ENCODE assay signal across 8 mouse cellular contexts in the genomic region with DNA sequence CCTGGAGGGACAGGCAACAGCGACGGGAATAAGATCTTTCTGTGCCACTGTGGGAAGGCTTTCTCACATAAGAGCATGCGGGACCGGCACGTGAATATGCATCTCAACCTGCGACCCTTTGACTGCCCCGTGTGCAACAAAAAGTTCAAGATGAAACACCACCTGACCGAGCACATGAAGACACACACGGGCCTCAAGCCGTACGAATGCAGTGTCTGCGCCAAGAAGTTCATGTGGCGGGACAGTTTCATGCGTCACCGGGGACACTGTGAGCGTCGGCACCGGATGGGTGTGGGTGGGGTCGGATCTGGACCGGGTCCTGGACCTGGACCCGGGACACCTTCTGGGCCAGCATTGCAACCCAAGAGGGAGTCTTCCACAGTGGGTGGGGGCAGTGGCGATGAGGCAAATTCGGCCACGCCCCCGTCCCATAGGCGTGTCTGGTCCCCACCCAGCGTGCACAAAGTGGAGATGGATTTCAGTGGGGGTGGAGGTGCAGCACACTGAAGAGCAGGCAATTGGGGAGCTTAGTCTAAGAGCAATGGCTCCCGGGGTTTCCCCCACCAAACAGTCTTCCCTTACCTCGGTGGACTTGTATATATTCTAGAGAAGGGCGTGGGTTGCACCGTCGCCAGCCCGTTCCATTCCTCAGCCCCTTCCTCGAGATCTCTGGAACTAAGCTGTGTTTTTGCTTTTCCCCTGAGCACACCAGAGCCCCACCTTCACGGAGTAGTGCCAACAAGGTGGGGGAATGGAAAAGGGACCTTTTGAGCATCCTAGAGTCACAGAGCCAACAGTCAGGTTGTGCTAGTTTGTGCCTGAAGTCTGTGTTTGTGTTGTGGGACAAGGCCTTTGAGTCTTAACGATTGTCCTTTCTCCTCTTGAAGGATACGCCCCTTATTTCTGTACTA. TPM values are rescaled to one million over a fixed set of nuclear protein-coding genes. Genes with fewer than 3 reads are reported as not detected.
DNase-seq lines count a peak whose midpoint lies in the region; ATAC-seq and TF ChIP-seq lines count a peak whose summit lies in the region.

No protein-coding gene starts in this region.

- WGBS in forebrain, embryonic 15.5 days = 60% methylated on average over 37 of the region's 37 CpGs
- 60% methylated on average over 37 of the region's 37 CpGs for WGBS in intestine, embryonic 14.5 days
- WGBS in macrophage (ENCODE audit: missing documents) = 87% methylated on average over 37 of the region's 37 CpGs

- TF ChIP-seq EP300 in MEL (IDR thresholded peaks at IDR 0.05; ENCODE audit: low read depth in 1 of 2, low read length in 2 of 2) = no peak

- H3K79me2 ChIP-seq in MEL (ENCODE audit: control insufficient read depth, insufficient read depth, low read length, poor library complexity) (peaks cover 10% of the 10 kb centered on the region), macrophage (ENCODE audit: inconsistent target) (peaks cover 88% of the 10 kb centered on the region)

- H3K27ac ChIP-seq in MEL (ENCODE audit: control insufficient read depth, low read depth, low read length) = peak overlapping the region; percentile 66
- no peak overlapping the region for H3K27ac ChIP-seq in forebrain, embryonic 15.5 days (replicated peaks)
- H3K27ac ChIP-seq in intestine, embryonic 14.5 days (ENCODE audit: low read depth) = no peak overlapping the region
- peak overlapping the region; percentile 88 for H3K27ac ChIP-seq in macrophage

- peak overlapping the region; percentile 73 for H3K9ac ChIP-seq in MEL (ENCODE audit: control insufficient read depth, low read depth, low read length, poor library complexity, severe bottlenecking)
- peak overlapping the region; percentile 53; the same call in 1 of the 2 replicates for H3K9ac ChIP-seq in forebrain, embryonic 15.5 days (replicated peaks)
- no peak overlapping the region for H3K9ac ChIP-seq in intestine, embryonic 14.5 days (ENCODE audit: low read length)

- no peak for TF ChIP-seq RAD21 in MEL (IDR thresholded peaks at IDR 0.05; ENCODE audit: low read depth, low read length)

- peak overlapping the region; percentile 89; the same call in 1 of the 2 replicates for H3K4me2 ChIP-seq in forebrain, embryonic 15.5 days (replicated peaks)
- H3K4me2 ChIP-seq in intestine, embryonic 14.5 days (ENCODE audit: low read length) = peak overlapping the region; percentile 99

- peak overlapping the region; percentile 77 to 81 for H3K4me3 ChIP-seq in MEL (ENCODE audit: control insufficient read depth in 1 of 2, insufficient read depth in 1 of 2, low read depth in 2 of 2, low read length in 2 of 2)
- peak overlapping the region; percentile 46 for H3K4me3 ChIP-seq in forebrain, embryonic 15.5 days
- peak overlapping the region; percentile 67 for H3K4me3 ChIP-seq in intestine, embryonic 14.5 days (ENCODE audit: low read depth, low read length)
- peak overlapping the region; percentile 99 for H3K4me3 ChIP-seq in macrophage (ENCODE audit: inconsistent target)

- peaks cover 4 to 22% of the 10 kb centered on the region in 2 experiments; a peak in 3 of 4 replicates for H3K4me1 ChIP-seq in MEL (ENCODE audit: control insufficient read depth in 1 of 2, insufficient read depth in 2 of 2, low read length in 2 of 2)
- H3K4me1 ChIP-seq in forebrain, embryonic 15.5 days = peaks cover 44% of the 10 kb centered on the region
- H3K4me1 ChIP-seq in intestine, embryonic 14.5 days (replicated peaks; ENCODE audit: control insufficient read depth, insufficient read depth, low read length) = peaks cover 27% of the 10 kb centered on the region

- no peak for ATAC-seq in forebrain, embryonic 15.5 days (replicated peaks)
- no peak for ATAC-seq in intestine, embryonic 14.5 days (replicated peaks; ENCODE audit: low FRiP score, low TSS enrichment, low read depth)

- peak; percentile 97 for DNase-seq in heart, adult 11 months
- DNase-seq in heart, postnatal 4 days = no peak
- DNase-seq in MEL (ENCODE audit: low read depth, low spot score) (peak; percentile 51), adipocyte (ENCODE audit: low spot score) (no peak)
- DNase-seq in intestine, embryonic 14.5 days (ENCODE audit: low spot score) = no peak
- DNase-seq in layer of hippocampus, postnatal 25 days (ENCODE audit: extremely low spot score in 1 of 2, low spot score in 1 of 2) = no peak

- no peak for TF ChIP-seq POLR2A in MEL (IDR thresholded peaks at IDR 0.05; ENCODE audit: control insufficient read depth in 1 of 2, insufficient read depth in 1 of 2, low read depth in 1 of 2, low read length in 2 of 2, poor library complexity in 1 of 2)

- no peaks in the 10 kb centered on the region for H3K9me3 ChIP-seq in MEL (replicated peaks; ENCODE audit: insufficient read depth, low read length)
- H3K9me3 ChIP-seq in forebrain, embryonic 15.5 days = no peaks in the 10 kb centered on the region
- no peaks in the 10 kb centered on the region for H3K9me3 ChIP-seq in intestine, embryonic 14.5 days (ENCODE audit: control insufficient read depth, low read length)

- no peaks in the 10 kb centered on the region for H3K27me3 ChIP-seq in MEL (ENCODE audit: control insufficient read depth in 1 of 2, insufficient read depth in 2 of 2, low read length in 2 of 2)
- no peaks in the 10 kb centered on the region for H3K27me3 ChIP-seq in forebrain, embryonic 15.5 days
- H3K27me3 ChIP-seq in intestine, embryonic 14.5 days (replicated peaks; ENCODE audit: control insufficient read depth, insufficient read depth, low read length) = no peaks in the 10 kb centered on the region

- H3K36me3 ChIP-seq in MEL (ENCODE audit: control insufficient read depth in 1 of 2, insufficient read depth in 2 of 2, low read length in 2 of 2) = peaks cover 0 to 12% of the 10 kb centered on the region in 2 experiments; a peak in 3 of 4 replicates
- H3K36me3 ChIP-seq in forebrain, embryonic 15.5 days = peaks cover 16% of the 10 kb centered on the region
- peaks cover 29% of the 10 kb centered on the region for H3K36me3 ChIP-seq in intestine, embryonic 14.5 days (ENCODE audit: control insufficient read depth, insufficient read depth, low read length)
- peaks cover 50% of the 10 kb centered on the region; the same call in 1 of the 2 replicates for H3K36me3 ChIP-seq in macrophage (ENCODE audit: inconsistent target)

- no peak for TF ChIP-seq CTCF in MEL (IDR thresholded peaks at IDR 0.05 in 2 of 3, conservative IDR thresholded peaks at IDR 0.05 in 1 of 3; ENCODE audit: control insufficient read depth in 1 of 3, insufficient read depth in 1 of 3, low read depth in 2 of 3, low read length in 3 of 3, poor library complexity in 1 of 3, severe bottlenecking in 1 of 3)

RNA-seq across cellular contexts. Expression of gene Zbtb22, which starts 2.8 kb away (rescaled TPM):
- 10 to 100 TPM; 34.3 to 35.8 TPM for total RNA-seq in heart, postnatal 4 days (2021)
- 18.6 and 20.2 TPM in 2 replicates for total RNA-seq in MEL (2012; rRNA removed)
- polyA plus RNA-seq in MEL (2012; ENCODE audit: insufficient read depth in 1 of 2, insufficient read length in 2 of 2, low read depth in 1 of 2, low replicate concordance in 2 of 2, missing spikeins in 1 of 2) (10 to 100 TPM in 1 of 2 experiments, not detected in 1; 30.0 TPM), macrophage (2018) (18.2 to 24.0 TPM (median 21.3 TPM) in 3 replicates)
- polyA plus RNA-seq in forebrain, embryonic 15.5 days (2015; fragmentation: Nextera tagmentation; extraction: Ambion mirVana) = 18.7 and 19.5 TPM in 2 replicates
- 9.4 and 9.8 TPM in 2 replicates for polyA plus RNA-seq in intestine, embryonic 14.5 days (2014; fragmentation: Nextera tagmentation; extraction: Ambion mirVana)
- 10 to 100 TPM; 19.6 to 48.0 (median 32.3) TPM for total RNA-seq in macrophage (2018; cell fraction: chromatin; rRNA removed)
- 10 to 100 TPM; 20.3 to 33.9 (median 27.8) TPM for total RNA-seq in macrophage (2018; cell fraction: cytosol; rRNA removed)
- total RNA-seq in macrophage (2018; cell fraction: nucleus; rRNA removed) = 10 to 100 TPM; 23.9 to 53.5 (median 40.4) TPM
- total RNA-seq in layer of hippocampus, postnatal 25 days (2021) = 10 to 100 TPM; 27.7 to 29.6 TPM

RNA-seq across cellular contexts. Expression of gene Tapbp, which starts 2.8 kb away (rescaled TPM):
- 10 to 100 TPM; 72.3 to 78.5 TPM for total RNA-seq in heart, postnatal 4 days (2021)
- 14.7 and 24.3 TPM in 2 replicates for total RNA-seq in MEL (2012; rRNA removed)
- 10 to 100 TPM in 1 of 2 experiments, not detected in 1; 33.3 TPM for polyA plus RNA-seq in MEL (2012; ENCODE audit: insufficient read depth in 1 of 2, insufficient read length in 2 of 2, low read depth in 1 of 2, low replicate concordance in 2 of 2, missing spikeins in 1 of 2)
- polyA plus RNA-seq in forebrain, embryonic 15.5 days (2015; fragmentation: Nextera tagmentation; extraction: Ambion mirVana) = 18.2 and 18.4 TPM in 2 replicates
- polyA plus RNA-seq in intestine, embryonic 14.5 days (2014; fragmentation: Nextera tagmentation; extraction: Ambion mirVana) = 32.3 and 32.5 TPM in 2 replicates
- total RNA-seq in macrophage (2018; cell fraction: chromatin; rRNA removed) = 1,000 to 10,000 TPM in 1 of 26 experiments, 100 to 1,000 TPM in 25; 113 to 1,389 (median 406) TPM
- total RNA-seq in macrophage (2018; cell fraction: cytosol; rRNA removed) = 1,000 to 10,000 TPM in 11 of 26 experiments, 100 to 1,000 TPM in 15; 321 to 1,516 (median 723) TPM
- 1,000 to 10,000 TPM in 17 of 26 experiments, 100 to 1,000 TPM in 9; 461 to 2,733 (median 1,524) TPM for total RNA-seq in macrophage (2018; cell fraction: nucleus; rRNA removed)
- 235 to 575 TPM (median 237 TPM) in 3 replicates for polyA plus RNA-seq in macrophage (2018)
- total RNA-seq in layer of hippocampus, postnatal 25 days (2021) = 10 to 100 TPM; 36.2 to 37.0 TPM

RNA-seq across cellular contexts. Expression of gene Daxx, which starts 9.3 kb away (rescaled TPM):
- total RNA-seq in heart, postnatal 4 days (2021) = 10 to 100 TPM; 16.5 to 18.0 TPM
- total RNA-seq in MEL (2012; rRNA removed) = 39.6 and 40.6 TPM in 2 replicates
- 10 to 100 TPM in 1 of 2 experiments, not detected in 1; 68.0 TPM for polyA plus RNA-seq in MEL (2012; ENCODE audit: insufficient read depth in 1 of 2, insufficient read length in 2 of 2, low read depth in 1 of 2, low replicate concordance in 2 of 2, missing spikeins in 1 of 2)
- polyA plus RNA-seq in forebrain, embryonic 15.5 days (2015; fragmentation: Nextera tagmentation; extraction: Ambion mirVana) = 61.5 and 63.5 TPM in 2 replicates
- polyA plus RNA-seq in intestine, embryonic 14.5 days (2014; fragmentation: Nextera tagmentation; extraction: Ambion mirVana) = 41.8 and 42.7 TPM in 2 replicates
- total RNA-seq in macrophage (2018; cell fraction: chromatin; rRNA removed) = 100 to 1,000 TPM in 16 of 26 experiments, 10 to 100 TPM in 10; 45.5 to 715 (median 283) TPM
- 100 to 1,000 TPM in 14 of 26 experiments, 10 to 100 TPM in 12; 42.9 to 264 (median 138) TPM for total RNA-seq in macrophage (2018; cell fraction: cytosol; rRNA removed)
- total RNA-seq in macrophage (2018; cell fraction: nucleus; rRNA removed) = 100 to 1,000 TPM in 20 of 26 experiments, 10 to 100 TPM in 6; 62.8 to 925 (median 335) TPM
- 32.1 to 95.9 TPM (median 50.6 TPM) in 3 replicates for polyA plus RNA-seq in macrophage (2018)
- total RNA-seq in layer of hippocampus, postnatal 25 days (2021) = 10 to 100 TPM; 27.4 to 27.9 TPM

RNA-seq across cellular contexts. Expression of gene Rgl2, which starts 10.8 kb away (rescaled TPM):
- 10 to 100 TPM; 56.5 to 58.1 TPM for total RNA-seq in heart, postnatal 4 days (2021)
- 19.0 and 24.9 TPM in 2 replicates for total RNA-seq in MEL (2012; rRNA removed)
- polyA plus RNA-seq in MEL (2012; ENCODE audit: insufficient read depth in 1 of 2, insufficient read length in 2 of 2, low read depth in 1 of 2, low replicate concordance in 2 of 2, missing spikeins in 1 of 2) (10 to 100 TPM in 1 of 2 experiments, not detected in 1; 43.6 TPM), macrophage (2018) (36.9 to 101 TPM (median 53.4 TPM) in 3 replicates)
- polyA plus RNA-seq in forebrain, embryonic 15.5 days (2015; fragmentation: Nextera tagmentation; extraction: Ambion mirVana) = 46.6 and 47.2 TPM in 2 replicates
- polyA plus RNA-seq in intestine, embryonic 14.5 days (2014; fragmentation: Nextera tagmentation; extraction: Ambion mirVana) = 31.3 and 34.5 TPM in 2 replicates
- 1,000 to 10,000 TPM in 5 of 26 experiments, 100 to 1,000 TPM in 21; 361 to 1,491 (median 730) TPM for total RNA-seq in macrophage (2018; cell fraction: chromatin; rRNA removed)
- 10 to 100 TPM; 16.2 to 93.6 (median 48.0) TPM for total RNA-seq in macrophage (2018; cell fraction: cytosol; rRNA removed)
- 100 to 1,000 TPM; 102 to 712 (median 325) TPM for total RNA-seq in macrophage (2018; cell fraction: nucleus; rRNA removed)
- total RNA-seq in layer of hippocampus, postnatal 25 days (2021) = 10 to 100 TPM; 53.4 to 72.7 TPM

RNA-seq across cellular contexts. Expression of gene Platr17, which starts 13.6 kb away (rescaled TPM):
- total RNA-seq in heart, postnatal 4 days (2021) = not detected
- total RNA-seq in MEL (2012; rRNA removed) = not detected in 2 replicates
- not detected for polyA plus RNA-seq in MEL (2012; ENCODE audit: insufficient read depth in 1 of 2, insufficient read length in 2 of 2, low read depth in 1 of 2, low replicate concordance in 2 of 2, missing spikeins in 1 of 2)
- polyA plus RNA-seq in forebrain, embryonic 15.5 days (2015; fragmentation: Nextera tagmentation; extraction: Ambion mirVana) = 0.32 and 0.80 TPM in 2 replicates
- 0.23 TPM in 2 replicates for polyA plus RNA-seq in intestine, embryonic 14.5 days (2014; fragmentation: Nextera tagmentation; extraction: Ambion mirVana)
- not detected for total RNA-seq in macrophage (2018; cell fraction: chromatin; rRNA removed)
- total RNA-seq in macrophage (2018; cell fraction: cytosol; rRNA removed) = 1 to 10 TPM in 12 of 26 experiments, under 1 TPM in 13, not detected in 1; 0.54 to 1.8 (median 0.88) TPM
- 1 to 10 TPM in 5 of 26 experiments, under 1 TPM in 2, not detected in 19; 0.68 to 1.9 (median 1.1) TPM for total RNA-seq in macrophage (2018; cell fraction: nucleus; rRNA removed)
- polyA plus RNA-seq in macrophage (2018) = 1.8 TPM in 1 of 3 replicates, not detected in the others
- not detected for total RNA-seq in layer of hippocampus, postnatal 25 days (2021)

Comparison
In these comparisons a context has a peak if more than half of its experiments do, and no peak if none do; other contexts are left out.
1. DNase-seq: peak in heart, adult 11 months (single experiment) and MEL (single experiment); none in heart, postnatal 4 days (single experiment), intestine, embryonic 14.5 days (single experiment), layer of hippocampus, postnatal 25 days (0 of 2) and adipocyte (single experiment).
2. H3K27ac ChIP-seq: peak in MEL (single experiment) and macrophage (single experiment); none in forebrain, embryonic 15.5 days (single experiment) and intestine, embryonic 14.5 days (single experiment).
3. H3K4me3 ChIP-seq: peak in every context shown above with its lines; median percentile 99 in macrophage; 79 in MEL; 67 in intestine, embryonic 14.5 days; 46 in forebrain, embryonic 15.5 days.